Mouse (Mus musculus): ENCODE results near the gene Olfr1508.

DNA sequence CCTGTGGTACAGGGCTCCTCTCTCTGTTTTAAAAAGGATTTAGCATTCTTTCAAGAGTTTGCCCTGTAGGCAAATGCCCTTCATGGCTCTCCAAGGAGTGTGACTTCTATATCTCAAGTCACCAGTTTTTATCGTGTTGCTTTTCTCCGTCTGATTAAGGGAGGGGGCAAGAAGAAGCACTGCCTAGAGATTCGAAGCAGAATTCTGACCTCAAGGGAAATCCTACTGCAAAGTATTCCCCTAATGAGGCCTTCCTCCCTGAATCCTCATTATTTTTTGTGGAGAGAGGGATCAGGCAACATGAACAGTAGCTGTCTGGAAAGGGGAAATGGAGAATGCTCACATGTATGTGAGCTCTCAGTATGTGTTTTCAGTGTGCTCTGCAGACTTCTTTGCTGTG, 53.0 kb downstream of the Olfr1508 start, which contains the start of gene Olfr1510:
- TF ChIP-seq CTCF (IDR thresholded peaks at IDR 0.05; ENCODE audit: low read depth, low read length) (no peak), POLR2A (IDR thresholded peaks at IDR 0.05; ENCODE audit: insufficient read depth, low read length) (no peak), EP300 (IDR thresholded peaks at IDR 0.05; ENCODE audit: insufficient read depth, low read depth, low read length) (no peak)

Data from ES-Bruce4 (cell line).